Mouse (Mus musculus) ES-Bruce4 (cell line): ENCODE results near the gene Adcy4. TPM values are rescaled to one million over a fixed set of nuclear protein-coding genes. Genes with fewer than 3 reads are reported as not detected.

Experiments used
- H3K27ac ChIP-seq: 2 replicates; pipeline ENCODE4 v1.5.1; 2012; ENCODE audit warnings: low read length, inconsistent platforms; ENCODE audit not compliant: insufficient read depth
- H3K27me3 ChIP-seq: 2 replicates; pipeline ENCODE4 v1.6.1; 2012; ENCODE audit warnings: mild to moderate bottlenecking, low read length, inconsistent platforms; ENCODE audit not compliant: control insufficient read depth, poor library complexity, insufficient read depth, severe bottlenecking
- H3K36me3 ChIP-seq: 2 replicates; pipeline ENCODE4 v1.6.1; 2012; ENCODE audit warnings: inconsistent platforms, mild to moderate bottlenecking, low read length, moderate library complexity; ENCODE audit not compliant: control insufficient read depth, poor library complexity, insufficient read depth, severe bottlenecking
- H3K4me1 ChIP-seq: one replicate; pipeline ENCODE4 v1.8.1; 2011; ENCODE audit warnings: low read length; ENCODE audit not compliant: control insufficient read depth, insufficient read depth
- H3K4me3 ChIP-seq: 2 replicates; pipeline ENCODE4 v1.5.1; 2011; ENCODE audit warnings: low read depth, mild to moderate bottlenecking, low read length
- H3K9ac ChIP-seq: 2 replicates; pipeline ENCODE4 v1.6.1; 2012; ENCODE audit warnings: low read depth, mild to moderate bottlenecking, inconsistent platforms; ENCODE audit not compliant: poor library complexity, severe bottlenecking
- H3K9me3 ChIP-seq: replicated peaks from 2 replicates; pipeline ENCODE4 v1.6.1; 2012; ENCODE audit warnings: mild to moderate bottlenecking, low read length, inconsistent platforms; ENCODE audit not compliant: control insufficient read depth, poor library complexity, insufficient read depth, severe bottlenecking
- CTCF ChIP-seq: IDR thresholded peaks from one replicate; pipeline ENCODE4 v1.8.1; 2011; ENCODE audit warnings: low read depth, low read length
- EP300 ChIP-seq: IDR thresholded peaks from 2 replicates; pipeline ENCODE4 v1.6.1; 2011; ENCODE audit warnings: low read depth, low read length; ENCODE audit not compliant: insufficient read depth
- POLR2A ChIP-seq: IDR thresholded peaks from one replicate; pipeline ENCODE4 v1.8.1; 2011; ENCODE audit warnings: low read length; ENCODE audit not compliant: insufficient read depth
- polyA plus RNA-seq: library from polyadenylated mRNA; stranded (reverse); fragments of >200 nt; gene quantifications from 2 replicates; pipeline ENCODE4 v1.2.4, GENCODE M21; 2011; ENCODE audit warnings: low read depth; ENCODE audit not compliant: missing spikeins, insufficient read depth, insufficient read length

Gene Adcy4
- polyA plus RNA-seq, 1 experiment: 1.2 TPM

- H3K27me3 ChIP-seq: no peaks in the 10 kb centered on the region
- H3K4me1 ChIP-seq: no peaks in the 10 kb centered on the region
- H3K27ac ChIP-seq: no peak overlapping the region
- 0 out of 2 replicates have a peak, but pooled peaks cover 3% of the 10 kb centered on the region for H3K9me3 ChIP-seq
- TF ChIP-seq POLR2A (no peak), CTCF (no peak), EP300 (no peak)
- no peak overlapping the region for H3K4me3 ChIP-seq
- H3K9ac ChIP-seq: no peak overlapping the region
- no peaks in the 10 kb centered on the region for H3K36me3 ChIP-seq
Measured at GRCm38 (mm10) chr14:55793946-55794345, 10.1 kb upstream of the Adcy4 start.

- Histone ChIP-seq H3K9me3 (0 out of 2 replicates have a peak, but pooled peaks cover 3% of the 10 kb centered on the region), H3K9ac (no peak overlapping the region), H3K36me3 (no peaks in the 10 kb centered on the region), H3K27me3 (no peaks in the 10 kb centered on the region), H3K27ac (no peak overlapping the region), H3K4me1 (no peaks in the 10 kb centered on the region), H3K4me3 (no peak overlapping the region)
- TF ChIP-seq CTCF (no peak), POLR2A (no peak), EP300 (no peak)
Measured at GRCm38 (mm10) chr14:55793461-55793860, 9.6 kb upstream of the Adcy4 start.

- H3K4me1 ChIP-seq: no peaks in the 10 kb centered on the region
- H3K9ac ChIP-seq: no peak within 1 kb of the TSS
- TF ChIP-seq EP300: no peak
- TF ChIP-seq POLR2A: no peak
- no peak for TF ChIP-seq CTCF
- H3K27ac ChIP-seq: no peak within 1 kb of the TSS
- H3K9me3 ChIP-seq: no peaks in the 10 kb centered on the region
- H3K4me3 ChIP-seq: peak within 1 kb of the TSS; percentile 46
- no peaks in the 10 kb centered on the region for H3K36me3 ChIP-seq
- H3K27me3 ChIP-seq: no peaks in the 10 kb centered on the region
Measured at GRCm38 (mm10) chr14:55788256-55789050, 4.6 kb upstream of the Adcy4 start, which contains the start of gene Ripk3. Ripk3 (minus strand) TSS chr14:55788865.

- no peaks in the 10 kb centered on the region for H3K9me3 ChIP-seq
- peak overlapping the region; percentile 46 for H3K4me3 ChIP-seq
- TF ChIP-seq CTCF (no peak), POLR2A (no peak), EP300 (no peak)
- no peak overlapping the region for H3K27ac ChIP-seq
- no peaks in the 10 kb centered on the region for H3K36me3 ChIP-seq
- no peak overlapping the region for H3K9ac ChIP-seq
- H3K4me1 ChIP-seq: no peaks in the 10 kb centered on the region
- no peaks in the 10 kb centered on the region for H3K27me3 ChIP-seq
Measured at GRCm38 (mm10) chr14:55787731-55788130, 3.8 kb upstream of the Adcy4 start.

- H3K4me3 ChIP-seq: no peak overlapping the region
- H3K9me3 ChIP-seq: no peaks in the 10 kb centered on the region
- H3K4me1 ChIP-seq: no peaks in the 10 kb centered on the region
- TF ChIP-seq EP300 (no peak), POLR2A (no peak), CTCF (peak; percentile 64)
- no peaks in the 10 kb centered on the region for H3K36me3 ChIP-seq
- no peak overlapping the region for H3K9ac ChIP-seq
- no peaks in the 10 kb centered on the region for H3K27me3 ChIP-seq
- no peak overlapping the region for H3K27ac ChIP-seq
Measured at GRCm38 (mm10) chr14:55785195-55785594, 1.3 kb upstream of the Adcy4 start.

- no peak overlapping the region for H3K9ac ChIP-seq
- H3K27ac ChIP-seq: no peak overlapping the region
- peak overlapping the region; percentile 20 for H3K4me3 ChIP-seq
- no peaks in the 10 kb centered on the region for H3K36me3 ChIP-seq
- no peaks in the 10 kb centered on the region for H3K27me3 ChIP-seq
- H3K9me3 ChIP-seq: no peaks in the 10 kb centered on the region
- TF ChIP-seq EP300: no peak
- TF ChIP-seq POLR2A: no peak
- TF ChIP-seq CTCF: no peak
- no peaks in the 10 kb centered on the region for H3K4me1 ChIP-seq
Measured at GRCm38 (mm10) chr14:55783171-55783957, 531 bp downstream of the Adcy4 start.
